Mouse (Mus musculus) lung, postnatal 25 days (tissue): Measurements from ENCODE around the gene Hmgn2.
A peak's percentile ranks its signal among the peaks of the same experiment; 100 is the strongest.
"Not testable (repeated sequence)": the region's sequence is repeated elsewhere in the genome, so short reads cannot be mapped to it uniquely, and the experiment has no call there.

Experiments
- DNase-seq: peaks from one replicate; pipeline ENCODE4 v3.0.0; 2022; ENCODE audit warnings: low spot score

Hmgn2 gene

GRCm38 (mm10) chr4:133968150-133968921, at the start of gene Hmgn2:
Gene Hmgn2 (minus strand): TSS chr4:133968650.
- peak; percentile 18 for DNase-seq

DNA sequence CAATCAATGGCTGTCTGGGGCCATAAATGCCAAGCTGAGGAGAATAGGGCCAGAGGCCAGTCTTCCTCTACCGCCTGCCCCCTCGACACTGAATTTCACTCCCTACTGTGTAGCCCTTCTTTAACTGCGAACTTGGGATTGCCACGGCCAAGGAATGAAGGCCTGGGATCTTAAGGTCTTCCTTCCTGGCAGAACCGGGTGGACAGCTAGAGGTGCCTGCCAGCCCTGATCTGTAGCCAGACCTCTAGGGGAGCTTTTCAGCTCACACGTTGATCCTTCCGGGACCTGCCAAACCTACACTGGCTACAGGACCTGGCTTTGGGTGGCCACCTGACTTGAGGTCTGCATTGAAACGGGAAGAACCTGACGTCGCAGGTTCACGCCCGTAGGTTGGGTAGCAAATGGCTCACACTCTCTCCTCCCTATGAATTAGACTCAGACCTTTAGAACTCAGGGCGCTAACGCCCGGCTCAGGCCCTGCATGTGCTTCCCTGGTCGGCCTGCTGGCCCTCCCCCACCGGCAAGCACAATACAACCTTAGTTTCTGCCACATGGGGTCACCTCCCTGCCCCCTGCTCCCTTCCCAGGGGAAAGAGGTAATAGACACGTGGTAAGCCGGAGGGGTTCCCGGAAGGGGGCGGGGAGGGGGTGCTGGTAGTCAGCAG, 48.9 kb upstream of the Hmgn2 start:
- no peak for DNase-seq

DNA sequence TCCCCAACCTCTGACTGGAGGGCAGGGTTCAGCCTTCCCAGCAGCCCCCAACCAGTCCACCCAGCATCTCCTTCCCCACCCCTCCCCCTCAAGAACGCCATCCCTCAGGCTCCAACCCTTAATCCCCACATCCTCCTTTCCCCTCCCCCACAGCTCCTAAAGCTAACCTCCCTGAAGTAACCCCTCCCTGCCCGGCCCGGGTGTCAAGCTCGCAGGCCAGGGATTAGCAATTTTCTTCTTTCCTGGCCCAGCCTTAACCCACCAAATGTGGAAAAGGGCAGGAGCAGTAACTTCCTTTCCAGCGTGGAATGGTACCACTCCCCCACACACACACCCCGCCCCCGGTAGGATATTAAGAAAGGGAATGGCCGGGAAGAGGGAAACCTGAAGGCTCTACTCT, 48.3 kb upstream of the Hmgn2 start:
- no peak for DNase-seq

DNA sequence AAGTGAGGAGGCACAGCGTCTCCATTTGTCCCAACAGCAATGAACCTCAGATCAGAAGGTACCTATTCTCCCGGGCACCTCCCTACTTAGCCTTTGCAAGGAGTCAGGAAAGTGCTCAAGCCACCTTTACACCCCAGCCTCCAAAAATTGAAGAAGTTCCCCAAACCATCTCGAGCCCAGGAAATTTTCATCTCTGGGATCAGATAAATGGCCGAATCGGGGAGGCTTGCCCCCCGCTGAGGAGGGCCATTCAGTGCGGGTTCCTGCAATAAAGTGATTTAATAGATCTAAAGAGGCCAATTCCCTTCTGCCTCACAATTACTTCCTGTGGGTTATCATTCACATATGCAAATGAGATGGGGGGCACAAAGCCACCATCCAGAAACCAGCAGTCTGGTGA, 47.8 kb upstream of the Hmgn2 start:
- no peak for DNase-seq

DNA sequence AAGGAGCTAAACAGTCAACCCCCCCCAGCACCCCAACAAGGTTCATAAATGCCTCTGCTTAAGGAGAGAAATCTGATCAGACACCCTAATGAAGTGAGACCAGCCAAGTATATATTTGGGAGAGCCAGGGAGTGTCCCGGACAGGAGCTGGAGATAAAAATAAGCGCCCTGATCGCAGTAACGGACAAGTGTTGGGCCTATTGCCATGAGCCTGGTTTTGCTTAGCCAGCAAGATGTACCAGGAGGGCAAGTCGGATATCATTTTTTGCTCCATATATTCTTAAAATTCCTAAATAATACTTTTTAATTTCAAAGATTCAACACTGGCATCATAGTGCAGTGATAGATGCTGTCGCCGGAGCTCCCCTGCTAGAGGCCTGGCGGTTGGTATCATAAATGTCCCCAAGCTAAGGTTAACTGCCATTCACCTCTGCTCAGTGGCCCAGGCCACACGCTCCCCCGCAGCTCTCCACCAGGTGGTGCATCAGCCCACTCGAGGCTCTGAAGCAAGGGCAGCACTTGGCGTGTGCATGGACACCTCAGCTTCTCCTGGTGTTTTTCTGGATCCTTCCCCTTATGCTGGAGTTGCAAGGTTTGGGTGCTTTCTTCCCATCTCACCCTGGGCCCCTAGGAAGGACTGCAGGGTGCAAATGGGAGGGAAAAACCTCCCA, 44.5 kb upstream of the Hmgn2 start:
- DNase-seq = no peak

GRCm38 (mm10) chr4:134011450-134012414, 43.3 kb upstream of the Hmgn2 start:
- DNase-seq = no peak

DNA sequence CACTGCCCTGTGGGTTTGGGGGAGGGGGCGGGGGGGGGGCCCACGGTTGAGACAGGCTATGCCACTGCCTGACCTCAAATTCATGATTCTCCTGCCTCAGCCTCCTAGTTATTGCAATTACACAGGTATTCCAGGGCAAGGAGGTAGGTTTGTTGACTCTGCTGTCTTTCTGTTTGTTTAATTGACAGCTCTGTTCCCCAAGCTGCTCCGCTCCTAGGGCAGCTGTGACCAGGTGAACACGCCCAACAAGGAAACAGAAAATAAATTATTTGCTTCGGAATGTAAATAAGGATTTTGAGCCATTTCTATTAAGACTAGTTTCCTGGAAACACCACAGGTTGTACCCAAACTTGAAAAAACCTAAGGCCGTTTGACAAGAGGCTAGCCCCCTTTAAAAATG, 41.3 kb upstream of the Hmgn2 start:
- no peak for DNase-seq

DNA sequence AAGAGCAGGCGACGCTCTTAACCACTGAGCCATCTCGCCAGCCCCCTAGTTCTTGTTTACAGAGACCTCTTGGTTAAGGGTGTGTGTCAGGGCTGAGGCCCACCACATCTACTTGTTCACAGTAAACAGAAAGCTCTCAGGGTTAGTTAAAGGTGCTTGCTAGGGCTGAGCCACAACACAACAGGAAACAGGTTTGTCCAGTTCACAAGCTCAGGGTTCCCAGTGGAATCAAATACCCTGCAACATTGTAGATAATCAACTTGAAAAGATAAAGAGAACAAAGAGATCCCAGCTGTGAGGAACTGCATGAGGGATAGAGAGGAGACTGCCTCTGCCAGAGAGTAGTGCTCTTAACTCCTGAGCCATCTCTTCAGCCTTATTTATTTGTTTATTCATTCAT, 38.4 kb upstream of the Hmgn2 start:
- DNase-seq = no peak

- peak; percentile 14 for DNase-seq
Observed at GRCm38 (mm10) chr4:134005581-134006358, 37.3 kb upstream of the Hmgn2 start.

GRCm38 (mm10) chr4:134002903-134003302, 34.5 kb upstream of the Hmgn2 start:
- no peak for DNase-seq

- DNase-seq = no peak
Observed at GRCm38 (mm10) chr4:134002246-134002645, 33.8 kb upstream of the Hmgn2 start.

GRCm38 (mm10) chr4:134001710-134002109, 33.3 kb upstream of the Hmgn2 start:
- DNase-seq = no peak

- peak; percentile 96 for DNase-seq
Observed at GRCm38 (mm10) chr4:134000466-134001438, 32.3 kb upstream of the Hmgn2 start, which contains the start of gene Dhdds. Gene Dhdds (minus strand): TSS chr4:134000918.

GRCm38 (mm10) chr4:133994697-133995096, 26.2 kb upstream of the Hmgn2 start:
- DNase-seq = no peak

- DNase-seq = no peak
Observed at GRCm38 (mm10) chr4:133991087-133991660, 22.7 kb upstream of the Hmgn2 start.

DNA sequence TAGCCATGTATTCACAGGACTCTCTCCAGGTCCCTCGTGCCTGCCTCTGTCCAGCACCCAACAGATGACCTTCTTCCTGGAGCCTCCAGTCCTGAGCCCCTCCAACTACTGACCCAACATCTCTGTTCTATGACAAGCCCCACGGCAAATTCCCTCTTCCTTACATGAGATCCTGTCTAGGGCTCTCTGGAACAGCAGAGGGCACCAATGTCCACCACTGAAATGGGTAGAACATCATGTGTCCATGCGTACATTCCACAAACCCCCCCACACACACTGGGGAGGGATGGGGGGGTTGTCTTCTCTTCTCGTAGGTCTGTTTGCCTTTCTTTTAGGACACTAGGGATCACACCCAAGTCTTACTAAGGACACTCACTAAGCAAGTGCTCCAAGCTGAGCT, 21.6 kb upstream of the Hmgn2 start:
- no peak for DNase-seq

GRCm38 (mm10) chr4:133988289-133988688, 19.8 kb upstream of the Hmgn2 start:
- not testable (repeated sequence) for DNase-seq

DNA sequence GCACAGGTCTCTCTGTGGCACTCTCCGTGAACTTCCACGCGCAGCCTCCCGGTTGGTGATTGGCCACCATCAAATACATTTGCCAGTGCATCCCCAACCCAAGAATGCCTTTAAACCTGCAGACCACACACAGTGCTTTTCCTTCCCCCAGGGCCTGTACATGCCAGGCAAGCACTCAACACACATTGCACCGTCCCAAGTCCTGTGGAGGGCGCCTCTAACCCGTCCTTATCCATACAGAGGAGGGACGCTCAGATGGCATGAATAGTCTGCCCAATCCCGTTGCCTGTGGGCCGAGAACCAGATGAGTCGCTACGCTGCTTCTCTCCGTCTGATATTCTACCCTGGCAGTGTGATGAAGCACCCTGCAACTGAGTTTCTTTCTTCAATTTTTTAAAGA, 14.5 kb upstream of the Hmgn2 start:
- DNase-seq = no peak

DNA sequence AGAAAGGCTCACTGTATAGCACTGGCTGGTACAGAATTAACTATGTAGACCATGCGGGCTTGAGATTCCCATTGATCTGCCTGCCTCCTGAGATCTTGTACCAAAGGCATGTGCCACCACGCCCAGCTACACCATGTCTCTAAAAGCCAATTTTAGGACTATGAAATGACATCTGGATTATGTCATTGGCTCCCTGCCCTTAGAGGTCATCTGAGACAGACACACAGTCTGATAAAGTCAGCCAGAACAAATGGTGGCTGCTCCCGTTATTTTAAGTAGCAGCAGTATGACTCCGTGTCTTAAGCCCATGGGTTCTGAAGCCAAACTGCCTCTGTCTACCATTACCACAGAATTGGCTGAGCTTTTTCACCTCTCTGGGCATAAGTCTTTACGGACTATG, 12.0 kb upstream of the Hmgn2 start:
- no peak for DNase-seq
